Mouse (Mus musculus) adrenal gland, adult 2 months (tissue): Measurements from ENCODE around the gene Qtrt1. TPM values are rescaled to one million over a fixed set of nuclear protein-coding genes. Genes with fewer than 3 reads are reported as not detected.
"Not testable (repeated sequence)": the region's sequence is repeated elsewhere in the genome, so short reads cannot be mapped to it uniquely, and the experiment has no call there.

Source experiments
- DNase-seq: peaks from one replicate; pipeline ENCODE4 v3.0.0; 2021
- polyA plus RNA-seq: library from polyadenylated mRNA; depleted of rRNA; stranded (reverse); fragments of >200 nt; gene quantifications from 2 replicates; pipeline ENCODE4 v1.2.3, GENCODE M21; 2012; rRNA removed
- total RNA-seq, 2 experiments: library from RNA; stranded (reverse); gene quantifications; 2 replicates each; pipeline ENCODE4 v1.2.3; 2021

Gene Qtrt1
- total and polyA plus RNA-seq, 3 experiments: 13.1 to 28.6 (median 15.9) TPM

DNA sequence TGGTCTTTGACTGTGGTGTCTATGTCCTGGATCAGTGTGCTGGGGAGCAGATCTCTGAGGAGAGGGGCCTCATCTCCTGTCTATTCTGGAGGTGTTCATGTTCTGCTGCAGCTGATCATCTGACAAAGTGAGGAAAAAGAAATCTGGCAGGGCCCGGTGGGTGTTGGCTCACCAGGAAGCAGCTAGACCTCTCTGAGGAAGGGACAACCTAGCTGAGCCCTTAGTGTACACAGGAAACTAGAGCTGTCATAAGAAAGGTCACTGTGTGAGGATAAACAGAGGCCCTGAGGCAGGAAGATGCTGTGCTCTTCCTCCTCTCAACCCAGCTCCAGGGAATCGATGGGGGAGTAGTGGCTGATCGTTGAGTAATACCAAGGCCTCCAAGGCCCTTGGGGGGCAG is 38.6 kb downstream of the Qtrt1 start:
- DNase-seq: no peak

DNA sequence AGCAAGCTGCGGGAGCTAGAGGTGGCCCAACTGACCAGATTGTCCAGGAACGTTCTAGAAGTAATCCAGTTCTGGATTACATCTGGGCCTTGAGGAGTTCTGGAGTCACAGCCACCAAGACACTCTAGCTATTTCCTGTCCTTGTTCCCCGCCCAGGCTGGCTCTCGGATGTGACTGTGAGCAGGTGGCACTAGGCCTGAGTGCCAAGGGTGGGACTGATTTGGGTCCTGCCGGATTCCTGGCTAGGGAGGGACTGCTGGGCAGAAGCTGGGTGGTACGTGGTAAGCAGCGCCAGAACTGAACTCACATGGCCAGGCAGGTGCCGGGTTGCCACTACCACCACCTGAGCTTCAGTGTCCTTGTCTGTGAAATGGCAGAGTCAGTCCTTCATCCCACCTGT is 39.8 kb downstream of the Qtrt1 start:
- DNase-seq: no peak

DNA sequence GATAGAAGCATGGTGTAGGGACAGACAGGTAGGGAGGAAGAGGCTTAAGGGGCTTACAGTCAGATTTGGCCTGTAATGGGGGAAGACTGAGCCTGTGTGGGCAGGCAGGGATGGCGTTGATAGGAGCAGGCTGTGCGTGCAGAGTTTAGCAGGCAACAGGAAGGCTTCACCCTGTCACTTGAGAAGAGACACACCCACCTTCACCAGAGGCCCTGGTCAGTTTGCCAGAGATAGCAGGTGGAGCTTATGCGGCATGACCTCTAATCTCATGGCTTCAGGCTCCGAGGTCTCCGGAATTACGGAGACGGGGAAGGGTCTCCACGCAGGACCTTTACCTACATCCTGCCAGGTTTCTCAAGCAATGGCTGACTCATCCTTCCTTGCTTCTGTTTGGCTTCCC is 40.2 kb downstream of the Qtrt1 start:
- no peak for DNase-seq

DNA sequence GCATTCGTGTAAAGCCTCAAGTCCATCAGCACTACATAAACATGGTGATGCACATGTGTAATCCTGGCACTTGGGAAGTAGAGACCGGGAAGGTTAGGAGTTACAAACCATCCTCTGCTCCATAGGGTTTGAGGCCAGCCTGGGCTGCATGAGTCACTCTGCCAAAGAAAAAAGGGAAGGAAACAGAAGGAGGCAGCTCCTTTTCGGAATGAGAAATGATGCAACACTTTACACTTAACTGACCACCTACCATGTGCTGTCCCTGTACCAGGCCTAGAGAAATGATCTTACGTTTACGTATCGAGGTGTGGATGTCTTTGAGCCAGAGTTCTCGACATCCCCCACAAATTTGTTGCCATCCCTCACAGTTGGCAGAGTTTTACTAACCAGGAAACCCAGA is 41.4 kb downstream of the Qtrt1 start:
- DNase-seq: no peak

DNA sequence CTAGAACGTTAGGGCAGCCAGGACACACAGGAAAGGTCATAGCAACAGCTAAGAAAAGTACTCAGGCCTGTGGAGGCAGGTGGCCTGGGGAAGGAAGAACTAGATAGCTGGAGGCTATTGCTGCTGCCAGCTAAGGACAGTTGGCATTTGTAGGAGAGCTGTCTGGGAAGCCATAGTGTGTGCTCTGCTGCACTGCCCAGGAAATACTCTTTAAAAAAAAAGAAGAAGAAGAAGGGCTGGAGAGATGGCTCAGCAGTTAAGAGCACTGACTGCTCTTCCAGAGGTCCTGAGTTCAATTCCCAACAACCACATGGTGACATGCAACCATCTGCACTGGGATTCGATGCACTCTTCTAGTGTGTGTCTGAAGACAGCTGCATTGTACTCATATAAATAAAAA is 41.8 kb downstream of the Qtrt1 start:
- DNase-seq: no peak

DNA sequence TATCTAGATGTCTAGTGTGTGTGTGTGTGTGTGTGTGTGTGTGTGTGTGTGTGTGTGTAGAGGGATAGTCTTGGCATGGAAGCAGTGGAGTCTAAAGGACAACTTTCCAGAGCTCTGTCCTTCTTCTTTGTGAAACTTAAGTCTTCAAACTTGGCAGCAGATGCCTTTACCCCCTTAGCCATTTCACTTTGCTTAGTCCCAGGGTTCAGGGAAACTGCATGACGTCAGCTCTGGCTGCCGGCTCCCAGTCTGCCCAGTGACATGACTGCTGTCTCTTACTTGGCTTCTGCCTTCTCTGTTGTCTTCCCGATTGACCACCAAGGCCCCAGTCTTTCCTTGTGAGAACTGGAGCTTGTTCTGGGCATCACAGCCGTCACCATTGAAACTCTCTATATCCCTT is 42.9 kb downstream of the Qtrt1 start:
- DNase-seq: no peak

DNA sequence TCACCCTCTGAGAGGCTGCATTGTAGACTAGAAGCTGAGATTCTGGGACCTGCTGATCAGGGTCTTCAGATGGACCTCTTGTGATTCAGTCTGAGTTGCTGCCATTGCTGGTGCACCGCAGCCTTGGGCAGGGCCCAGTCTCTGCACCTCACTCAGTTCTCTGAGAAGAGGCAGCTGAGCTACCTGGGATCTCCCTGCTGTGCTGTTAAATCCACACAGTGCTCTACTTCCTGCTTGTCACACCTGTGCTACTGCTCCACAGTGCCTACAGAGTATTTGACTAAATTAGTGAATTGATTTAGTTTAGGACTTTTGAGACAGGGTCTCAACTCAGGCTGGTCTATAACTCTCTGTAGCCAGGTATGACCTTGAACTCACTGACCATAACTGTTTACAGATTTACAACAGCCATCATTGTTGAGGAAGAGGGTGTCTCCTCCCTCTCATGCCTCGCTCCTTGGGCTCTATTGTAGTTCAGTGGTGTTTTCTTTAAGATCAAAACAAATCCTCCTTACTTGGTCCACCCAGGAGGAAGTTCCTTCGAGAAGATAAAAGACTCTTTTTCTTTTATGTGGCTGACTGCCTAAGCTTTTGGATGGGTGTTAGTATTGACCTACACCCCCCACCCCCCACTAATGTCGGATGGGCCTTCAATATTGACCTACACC is 43.6 kb downstream of the Qtrt1 start:
- no peak for DNase-seq

DNA sequence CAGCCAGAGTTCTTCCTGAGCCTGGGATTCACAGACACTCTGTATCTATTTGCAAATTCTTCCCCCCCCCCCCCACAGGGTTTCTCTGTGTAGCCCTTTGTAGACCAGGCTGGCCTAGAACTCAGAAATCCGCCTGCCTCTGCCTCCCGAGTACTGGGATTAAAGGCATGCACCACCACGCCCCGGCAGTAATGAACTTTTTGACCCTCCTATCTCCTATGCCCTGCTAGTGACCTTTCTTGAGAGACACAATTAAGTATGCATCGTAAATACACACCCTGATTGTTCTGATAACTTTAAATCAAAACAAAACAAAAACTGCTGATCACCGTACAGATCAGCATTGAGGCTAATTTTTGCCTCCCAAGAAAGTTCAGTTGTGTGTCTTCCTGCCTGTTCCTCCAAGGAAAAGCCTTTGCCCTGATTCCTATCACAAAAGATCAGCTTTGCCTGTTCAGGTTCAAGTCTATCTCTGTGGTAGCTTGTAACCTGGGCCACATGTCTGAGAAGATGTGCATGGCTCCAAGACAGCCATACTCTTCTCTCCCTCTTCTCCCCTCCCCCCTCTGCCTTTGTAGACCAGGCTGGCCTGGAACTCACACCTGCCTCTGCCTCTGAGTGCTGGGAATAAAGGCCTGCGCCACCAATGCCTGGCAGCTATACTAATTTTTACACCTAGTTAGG is 44.8 kb downstream of the Qtrt1 start:
- no peak for DNase-seq

DNA sequence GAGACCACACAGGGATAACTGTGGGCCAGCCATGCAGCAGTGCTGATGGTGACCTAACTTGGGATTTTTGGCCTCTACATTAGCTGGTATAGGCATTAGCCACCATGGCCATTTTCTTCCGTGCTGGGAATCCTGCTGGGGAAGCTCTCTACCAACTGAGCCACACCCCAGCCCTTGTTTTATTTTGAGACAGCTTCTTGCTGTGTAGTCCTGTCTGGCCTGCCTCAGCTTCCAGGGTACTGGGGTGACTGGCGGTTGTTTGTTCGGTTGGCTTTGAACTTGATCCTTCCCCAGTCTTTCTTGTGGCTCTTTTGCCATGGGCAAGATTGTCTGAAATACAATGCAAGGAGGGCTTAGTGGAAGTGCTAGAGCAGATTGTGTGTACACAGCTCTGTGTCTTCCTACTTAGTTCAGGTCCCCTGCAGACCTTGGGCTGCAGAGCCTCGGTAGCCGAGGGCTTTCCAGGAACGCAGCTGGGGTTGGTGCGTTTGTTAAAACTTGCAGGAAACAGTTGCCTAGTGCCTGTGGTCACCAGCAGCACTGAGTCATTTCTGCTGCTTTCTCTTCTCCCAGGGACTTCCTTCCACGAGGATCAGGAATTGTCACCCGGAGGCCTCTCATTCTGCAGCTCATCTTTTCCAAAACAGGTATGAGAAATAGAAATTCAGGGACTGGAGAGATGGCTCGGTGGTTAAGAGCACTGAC is 45.4 kb downstream of the Qtrt1 start:
- no peak for DNase-seq

DNA sequence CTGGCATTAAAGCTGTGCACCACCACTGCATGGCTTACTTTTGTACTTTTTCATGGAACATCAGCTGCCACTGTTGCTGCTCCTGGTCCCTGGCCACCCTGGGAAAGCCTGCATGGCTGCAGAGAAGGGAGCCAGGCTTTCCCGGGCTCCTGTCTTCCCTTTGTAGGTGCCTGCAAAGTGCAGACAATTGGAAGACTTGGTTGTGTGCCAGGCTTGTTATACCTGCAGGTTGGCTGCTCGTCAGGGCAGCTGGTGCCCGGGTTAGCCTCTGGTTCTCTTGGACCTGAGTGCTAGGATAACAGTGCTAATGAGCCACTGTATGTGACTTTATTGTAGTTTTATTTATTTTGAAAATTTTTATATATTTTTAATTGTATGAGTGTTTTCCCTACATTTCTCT is 47.2 kb downstream of the Qtrt1 start:
- DNase-seq: no peak

DNA sequence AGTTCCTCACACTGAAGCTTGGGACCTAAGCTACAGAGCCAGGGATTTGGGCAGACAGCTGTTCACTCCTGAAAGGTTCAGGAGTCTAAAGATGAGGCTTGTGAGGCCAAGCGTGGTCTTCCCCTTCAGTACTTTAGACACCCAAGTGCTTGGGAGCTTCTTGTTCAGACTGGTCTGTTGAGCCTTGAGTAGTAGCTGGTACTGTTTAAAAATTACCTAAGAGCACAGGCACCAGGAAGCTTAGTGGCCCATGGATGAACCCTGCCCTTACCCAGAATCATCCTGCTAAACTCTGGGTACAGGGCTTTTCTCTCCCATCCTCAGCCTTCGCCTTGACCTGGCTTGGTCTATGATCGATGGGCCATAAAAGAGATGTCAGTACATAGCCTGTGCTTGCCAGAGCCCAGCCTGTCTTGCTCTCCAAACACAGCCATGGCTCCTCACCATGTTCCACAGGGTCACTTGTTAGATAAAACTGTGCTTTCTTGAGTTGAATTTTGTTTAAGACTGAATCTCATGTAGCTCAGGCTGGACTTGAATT is 48.8 kb downstream of the Qtrt1 start:
- peak; percentile 65 for DNase-seq

DNA sequence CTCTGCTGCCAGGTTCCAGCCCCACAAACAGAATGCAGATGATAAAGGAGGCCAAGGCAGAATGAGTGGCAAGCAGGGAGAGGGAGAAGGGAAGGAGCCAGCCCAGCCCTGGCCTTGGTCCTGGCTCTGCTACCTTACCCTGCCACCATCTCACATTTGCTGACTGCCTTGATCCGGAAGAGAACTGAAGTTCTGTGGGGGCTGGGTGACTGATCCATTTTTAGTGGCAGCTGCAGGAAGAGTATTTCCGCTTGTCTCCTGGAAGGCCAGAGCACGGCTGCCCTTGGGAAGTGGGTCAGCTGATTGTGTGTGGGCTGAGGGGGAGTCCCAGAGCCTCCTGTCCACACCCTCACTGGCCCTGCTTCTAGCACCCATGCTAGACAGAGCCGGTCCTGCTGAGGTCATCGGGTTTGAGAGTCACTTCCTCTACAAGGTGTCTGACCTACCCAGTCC is 51.5 kb downstream of the Qtrt1 start:
- peak; percentile 89 for DNase-seq

DNA sequence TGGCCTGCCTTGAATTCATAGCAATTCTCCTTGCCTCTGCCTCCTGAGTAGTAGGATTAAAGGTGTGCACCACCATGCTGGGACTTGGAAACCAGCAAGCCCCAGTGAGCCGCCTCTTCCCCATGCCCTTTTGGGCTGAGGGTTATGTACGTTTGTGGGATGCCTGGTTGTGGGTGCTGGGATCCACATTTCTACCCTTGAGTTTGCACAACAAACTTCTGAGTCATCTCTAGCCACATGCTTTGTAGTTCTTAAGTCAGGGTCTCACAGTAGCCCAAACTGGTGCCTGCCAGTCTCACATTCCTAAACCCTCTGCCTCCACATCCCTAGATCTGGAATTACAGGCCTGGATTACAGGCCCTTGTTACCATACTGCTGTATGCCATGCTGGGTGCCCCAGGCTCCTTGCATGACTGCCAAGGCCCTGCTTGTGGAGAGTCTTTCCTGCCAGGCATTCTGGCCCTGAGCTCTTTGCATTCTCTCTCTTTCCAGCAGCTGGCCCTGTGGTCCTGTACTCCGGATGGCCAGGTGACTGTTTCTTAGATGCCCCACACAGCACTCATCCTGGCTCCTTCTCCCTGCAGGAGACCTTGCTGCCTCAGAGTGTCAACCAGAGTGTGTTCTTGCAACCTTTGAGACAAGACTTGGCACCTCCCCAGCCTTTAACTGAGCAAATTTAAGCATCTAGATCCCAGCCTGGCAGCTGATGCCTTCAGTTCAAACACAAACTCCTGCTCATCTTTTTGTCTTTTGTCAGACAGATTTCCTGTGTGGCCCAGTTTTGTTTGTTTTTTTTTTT is 52.3 kb downstream of the Qtrt1 start:
- DNase-seq: peak; percentile 70

DNA sequence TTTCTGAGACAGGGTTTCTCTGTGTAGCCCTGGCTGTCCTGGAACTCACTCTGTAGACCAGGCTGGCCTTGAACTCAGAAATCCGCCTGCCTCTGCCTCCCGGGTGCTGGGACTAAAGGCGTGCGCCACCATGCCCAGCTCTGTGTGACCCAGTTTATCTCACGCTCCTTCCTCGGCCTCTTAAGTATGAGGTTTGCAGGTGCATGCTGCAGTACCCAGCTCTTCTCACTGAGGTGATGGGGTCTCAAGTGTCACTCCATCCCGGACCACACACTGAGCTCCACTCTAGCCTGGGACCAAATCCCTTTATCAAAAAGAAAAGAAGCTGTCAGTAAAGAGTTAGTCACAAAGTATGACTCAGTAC is 52.9 kb downstream of the Qtrt1 start:
- not testable (repeated sequence) for DNase-seq

DNA sequence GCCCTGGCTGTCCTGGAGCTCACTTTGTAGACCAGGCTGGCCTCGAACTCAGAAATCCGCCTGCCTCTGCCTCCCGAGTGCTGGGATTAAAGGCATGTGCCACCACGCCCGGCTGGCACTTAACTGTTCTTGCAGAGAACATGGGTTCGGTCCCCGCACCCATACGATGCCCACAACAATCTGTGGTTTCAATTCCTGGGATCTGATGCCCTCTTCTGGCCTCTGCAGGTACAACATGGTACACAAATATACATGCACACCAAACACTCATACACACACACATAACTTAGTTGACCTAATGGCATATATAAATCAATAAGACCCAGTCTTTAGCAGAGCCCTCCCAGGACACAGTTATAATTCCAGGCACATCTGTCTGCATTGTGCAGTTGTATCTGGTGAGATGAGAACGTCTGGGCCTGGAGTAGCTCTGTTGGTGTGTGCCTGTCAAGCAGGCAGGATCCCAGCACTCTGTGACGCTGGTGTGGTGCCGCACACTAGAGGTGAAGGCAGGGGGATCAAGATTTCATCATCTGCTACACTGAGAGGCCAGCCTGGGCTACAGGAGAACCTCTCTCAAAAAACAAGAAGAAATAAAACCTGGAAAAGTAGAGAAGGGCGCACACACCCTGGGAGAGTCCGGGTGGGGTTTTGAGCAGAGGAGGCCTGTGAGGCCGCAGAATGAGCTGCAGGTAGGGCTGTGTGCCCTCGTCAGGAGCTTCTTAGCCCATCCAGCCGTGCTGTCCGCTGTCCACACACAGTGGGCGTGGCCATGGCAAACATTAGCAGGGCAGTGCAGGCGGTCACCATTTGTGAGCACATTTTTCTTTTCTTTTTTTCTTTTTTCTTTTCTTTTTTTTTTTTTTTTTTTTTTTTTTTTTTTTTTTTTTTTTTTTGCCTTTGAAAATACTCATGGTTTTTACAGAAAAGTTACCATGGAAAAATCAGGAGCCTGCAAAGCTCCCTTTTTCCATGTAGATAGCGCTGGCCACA is 57.7 kb downstream of the Qtrt1 start:
- peak; percentile 61 for DNase-seq

Other genes with a start within 250 kb of the Qtrt1 start
- 10 to 100 TPM in 1 of 2 experiments, 1 to 10 TPM in 1; 8.8 to 17.7 TPM for gene Pde4a, start 246.1 kb upstream of the Qtrt1 start, total RNA-seq
- 13.2 and 15.6 TPM in 2 replicates for gene Pde4a, start 246.1 kb upstream of the Qtrt1 start, polyA plus RNA-seq
- gene Keap1, start 172.5 kb upstream of the Qtrt1 start, total RNA-seq: 10 to 100 TPM; 36.6 to 56.5 TPM
- 132 and 142 TPM in 2 replicates for gene Keap1, start 172.5 kb upstream of the Qtrt1 start, polyA plus RNA-seq
- 1 to 10 TPM in 1 of 2 experiments, under 1 TPM in 1; 0.66 to 1.9 TPM for gene S1pr5, start 163.4 kb upstream of the Qtrt1 start, total RNA-seq
- 1.2 and 1.4 TPM in 2 replicates for gene S1pr5, start 163.4 kb upstream of the Qtrt1 start, polyA plus RNA-seq
- gene Atg4d, start 146.5 kb upstream of the Qtrt1 start, total RNA-seq: 10 to 100 TPM; 25.9 to 47.0 TPM
- gene Atg4d, start 146.5 kb upstream of the Qtrt1 start, polyA plus RNA-seq: 36.2 and 42.9 TPM in 2 replicates
- gene Kri1, start 123.9 kb upstream of the Qtrt1 start, total RNA-seq: 10 to 100 TPM; 27.3 to 38.5 TPM
- gene Kri1, start 123.9 kb upstream of the Qtrt1 start, polyA plus RNA-seq: 11.7 and 14.4 TPM in 2 replicates
- gene Cdkn2d, start 120.4 kb upstream of the Qtrt1 start, total RNA-seq: 10 to 100 TPM in 1 of 2 experiments, 1 to 10 TPM in 1; 6.0 to 20.3 TPM
- gene Cdkn2d, start 120.4 kb upstream of the Qtrt1 start, polyA plus RNA-seq: 36.0 and 42.9 TPM in 2 replicates
- gene Ap1m2, start 99.5 kb upstream of the Qtrt1 start, total RNA-seq: not detected
- gene Ap1m2, start 99.5 kb upstream of the Qtrt1 start, polyA plus RNA-seq: not detected in 2 replicates
- gene Slc44a2, start 91.1 kb upstream of the Qtrt1 start, total RNA-seq: 10 to 100 TPM; 30.9 to 56.0 TPM
- 27.1 and 27.2 TPM in 2 replicates for gene Slc44a2, start 91.1 kb upstream of the Qtrt1 start, polyA plus RNA-seq
- gene Ilf3, start 44.0 kb upstream of the Qtrt1 start, total RNA-seq: 10 to 100 TPM; 51.0 to 60.1 TPM
- 38.9 and 39.1 TPM in 2 replicates for gene Ilf3, start 44.0 kb upstream of the Qtrt1 start, polyA plus RNA-seq
- 100 to 1,000 TPM in 1 of 2 experiments, 10 to 100 TPM in 1; 99.0 to 134 TPM for gene Dnm2, start 13.1 kb downstream of the Qtrt1 start, total RNA-seq
- gene Dnm2, start 13.1 kb downstream of the Qtrt1 start, polyA plus RNA-seq: 328 and 381 TPM in 2 replicates
- gene Tmed1, start 98.4 kb downstream of the Qtrt1 start, total RNA-seq: 10 to 100 TPM; 22.6 to 36.6 TPM
- gene Tmed1, start 98.4 kb downstream of the Qtrt1 start, polyA plus RNA-seq: 34.9 and 36.4 TPM in 2 replicates
- 1 to 10 TPM; 1.4 to 2.3 TPM for gene AB124611, start 114.3 kb downstream of the Qtrt1 start, total RNA-seq
- 1.7 and 2.8 TPM in 2 replicates for gene AB124611, start 114.3 kb downstream of the Qtrt1 start, polyA plus RNA-seq
- 10 to 100 TPM; 39.9 to 52.3 TPM for gene Carm1, start 135.1 kb downstream of the Qtrt1 start, total RNA-seq
- gene Carm1, start 135.1 kb downstream of the Qtrt1 start, polyA plus RNA-seq: 72.8 and 95.4 TPM in 2 replicates
- 10 to 100 TPM; 55.2 to 62.3 TPM for gene Timm29, start 180.9 kb downstream of the Qtrt1 start, total RNA-seq
- gene Timm29, start 180.9 kb downstream of the Qtrt1 start, polyA plus RNA-seq: 60.1 and 62.2 TPM in 2 replicates
- 10 to 100 TPM; 26.5 to 36.1 TPM for gene Yipf2, start 181.0 kb downstream of the Qtrt1 start, total RNA-seq
- gene Yipf2, start 181.0 kb downstream of the Qtrt1 start, polyA plus RNA-seq: 58.5 and 67.4 TPM in 2 replicates
- gene Smarca4, start 204.3 kb downstream of the Qtrt1 start, total RNA-seq: 10 to 100 TPM; 72.3 to 88.2 TPM
- 47.1 and 62.0 TPM in 2 replicates for gene Smarca4, start 204.3 kb downstream of the Qtrt1 start, polyA plus RNA-seq